Mouse (Mus musculus) testis, adult 2 months (tissue): Measurements from ENCODE around the gene Clec3b.

Experiments used
- CTCF ChIP-seq: fragments of 200-500 bp; IDR thresholded peaks from 2 replicates; pipeline ENCODE4 v1.5.1; 2012; ENCODE audit warnings: low read depth, mild to moderate bottlenecking, inconsistent platforms, low read length, moderate library complexity; ENCODE audit not compliant: control insufficient read depth, insufficient read depth, insufficient replicate concordance
- POLR2A ChIP-seq: fragments of 200-500 bp; IDR thresholded peaks from 2 replicates; pipeline ENCODE4 v1.6.1; 2012; ENCODE audit warnings: low read depth, mild to moderate bottlenecking, inconsistent platforms, low read length, moderate library complexity; ENCODE audit not compliant: control insufficient read depth

DNA sequence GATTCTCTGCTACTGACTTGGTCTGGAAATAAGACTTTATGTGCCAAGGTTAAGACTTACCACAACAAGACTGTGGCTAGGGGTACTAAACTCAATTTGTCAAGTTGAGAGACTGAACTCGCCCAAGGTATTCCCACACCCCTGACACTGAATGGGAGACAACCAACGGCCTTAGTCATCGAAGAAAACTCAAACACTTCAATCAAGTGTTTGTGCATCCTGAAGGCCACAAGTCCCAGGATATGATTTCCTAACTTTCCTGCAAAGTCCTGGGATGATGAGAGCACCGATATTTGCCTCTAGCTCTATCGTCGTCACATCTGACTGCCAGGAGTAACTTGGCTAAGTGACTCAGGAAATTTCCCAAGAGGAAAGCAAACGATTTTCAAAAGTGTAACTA lies 41.6 kb upstream of the Clec3b start:
- TF ChIP-seq POLR2A (no peak), CTCF (no peak)
